8 mouse cellular contexts compared by ENCODE assay signal in the genomic region with DNA sequence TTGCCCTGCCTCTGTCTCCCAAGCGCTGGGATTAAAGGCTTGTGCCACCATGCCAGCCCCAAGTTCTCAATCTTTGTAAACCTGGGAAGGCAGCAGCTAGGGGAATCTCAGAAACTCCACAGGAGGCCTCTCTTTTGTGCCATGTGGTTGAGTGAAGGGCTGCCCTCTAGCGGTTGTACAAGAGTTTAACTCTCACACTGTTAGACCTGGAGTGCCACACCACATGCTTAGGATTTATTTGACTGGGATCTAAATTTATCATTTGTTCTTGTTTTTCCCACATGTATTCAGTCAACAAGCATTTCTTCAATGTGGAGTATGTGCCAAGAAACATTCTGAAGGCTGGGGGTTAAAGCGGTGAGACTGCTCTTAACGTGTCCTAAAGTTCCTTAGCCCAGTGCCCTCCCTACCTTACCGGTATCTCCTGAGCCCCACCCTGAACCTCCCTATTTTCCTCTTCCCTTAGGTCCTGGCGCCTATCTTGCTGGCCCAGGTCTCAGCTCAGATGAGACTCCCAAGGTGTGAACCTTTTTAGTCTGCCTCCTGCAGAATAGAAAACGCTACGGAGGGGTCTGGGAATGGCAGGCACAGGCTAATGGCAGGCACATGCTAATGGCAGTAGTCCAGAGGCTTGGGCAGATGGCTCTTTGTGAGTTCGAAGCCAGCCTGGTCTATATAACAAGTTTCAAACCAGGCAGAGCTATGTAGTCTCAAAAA. TPM values are rescaled to one million over a fixed set of nuclear protein-coding genes. Genes with fewer than 3 reads are reported as not detected.
DNase-seq lines count a peak whose midpoint lies in the region; ATAC-seq and TF ChIP-seq lines count a peak whose summit lies in the region.

No protein-coding gene starts in this region.

- peaks cover 31% of the 10 kb centered on the region for H3K4me1 ChIP-seq in neural tube, embryonic 15.5 days
- H3K4me1 ChIP-seq in forebrain, embryonic 11.5 days (replicated peaks; ENCODE audit: control insufficient read depth, insufficient read depth, low read length), result peaks cover 10% of the 10 kb centered on the region; the same call in 1 of the 2 replicates
- H3K4me1 ChIP-seq in intestine, postnatal 0 days (replicated peaks; ENCODE audit: control insufficient read depth, insufficient read depth, low read length), result 0 out of 2 replicates have a peak, but pooled peaks cover 4% of the 10 kb centered on the region
- H3K4me1 ChIP-seq in limb, embryonic 12.5 days (replicated peaks), result peaks cover 27% of the 10 kb centered on the region
- peaks cover 12% of the 10 kb centered on the region for H3K4me1 ChIP-seq in neural tube, embryonic 11.5 days (ENCODE audit: control insufficient read depth, insufficient read depth, low read length)

- no peak overlapping the region for H3K9ac ChIP-seq in neural tube, embryonic 15.5 days (replicated peaks)
- H3K9ac ChIP-seq in forebrain, embryonic 11.5 days (ENCODE audit: low read length), result no peak overlapping the region
- no peak overlapping the region for H3K9ac ChIP-seq in intestine, postnatal 0 days (ENCODE audit: low read depth, low read length)
- H3K9ac ChIP-seq in limb, embryonic 12.5 days (replicated peaks), result no peak overlapping the region
- H3K9ac ChIP-seq in neural tube, embryonic 11.5 days (ENCODE audit: low read length), result no peak overlapping the region

- TF ChIP-seq CTCF in brain, embryonic 14.5 days (IDR thresholded peaks at IDR 0.05; ENCODE audit: borderline replicate concordance, extremely low read depth, insufficient read depth, insufficient read length), result peak; percentile 82
- TF ChIP-seq CTCF in intestine, postnatal 0 days (IDR thresholded peaks at IDR 0.05; ENCODE audit: low read depth), result peak; percentile 88

- H3K9me3 ChIP-seq in neural tube, embryonic 15.5 days (replicated peaks), result no peaks in the 10 kb centered on the region
- H3K9me3 ChIP-seq in forebrain, embryonic 11.5 days (ENCODE audit: control insufficient read depth, low read length), result no peaks in the 10 kb centered on the region
- H3K9me3 ChIP-seq in intestine, postnatal 0 days (ENCODE audit: control insufficient read depth), result no peaks in the 10 kb centered on the region
- H3K9me3 ChIP-seq in limb, embryonic 12.5 days, result no peaks in the 10 kb centered on the region
- H3K9me3 ChIP-seq in neural tube, embryonic 11.5 days (ENCODE audit: control insufficient read depth, low read length), result no peaks in the 10 kb centered on the region

- no peak overlapping the region for H3K27ac ChIP-seq in neural tube, embryonic 15.5 days (replicated peaks)
- H3K27ac ChIP-seq in forebrain, embryonic 11.5 days (ENCODE audit: low read depth, low read length), result no peak overlapping the region
- peak overlapping the region; percentile 98; the same call in 1 of the 2 replicates for H3K27ac ChIP-seq in intestine, postnatal 0 days (ENCODE audit: low read depth, low read length)
- H3K27ac ChIP-seq in limb, embryonic 12.5 days, result 0 out of 2 replicates have a peak overlapping the region, but pooled peaks have one; percentile 12
- H3K27ac ChIP-seq in neural tube, embryonic 11.5 days (ENCODE audit: low read depth, low read length), result 0 out of 2 replicates have a peak overlapping the region, but pooled peaks have one; percentile 6

- ATAC-seq in neural tube, embryonic 15.5 days (ENCODE audit: low FRiP score), result no peak
- ATAC-seq in forebrain, embryonic 11.5 days (replicated peaks; ENCODE audit: low FRiP score), result no peak
- ATAC-seq in intestine, postnatal 0 days, result no peak
- ATAC-seq in limb, embryonic 12.5 days (ENCODE audit: insufficient number of reproducible peaks, insufficient read depth, low FRiP score, low TSS enrichment, low read depth), result 0 out of 2 replicates have a peak, but pooled peaks have one; percentile 34
- ATAC-seq in neural tube, embryonic 11.5 days (ENCODE audit: insufficient read depth, low FRiP score, low TSS enrichment), result no peak

- 65% methylated on average over 9 of the region's 9 CpGs for WGBS in neural tube, embryonic 15.5 days
- 67% methylated on average over 9 of the region's 9 CpGs for WGBS in forebrain, embryonic 11.5 days
- WGBS in intestine, postnatal 0 days, result 51% methylated on average over 9 of the region's 9 CpGs
- WGBS in limb, embryonic 12.5 days, result 51% methylated on average over 9 of the region's 9 CpGs
- WGBS in neural tube, embryonic 11.5 days, result 59% methylated on average over 9 of the region's 9 CpGs

- no peaks in the 10 kb centered on the region for H3K27me3 ChIP-seq in neural tube, embryonic 15.5 days (replicated peaks)
- H3K27me3 ChIP-seq in forebrain, embryonic 11.5 days (ENCODE audit: control insufficient read depth, insufficient read depth, low read length), result peaks cover 2% of the 10 kb centered on the region; the same call in 1 of the 2 replicates
- no peaks in the 10 kb centered on the region for H3K27me3 ChIP-seq in intestine, postnatal 0 days (replicated peaks; ENCODE audit: control insufficient read depth, insufficient read depth, low read length)
- H3K27me3 ChIP-seq in limb, embryonic 12.5 days, result no peaks in the 10 kb centered on the region
- no peaks in the 10 kb centered on the region for H3K27me3 ChIP-seq in neural tube, embryonic 11.5 days (ENCODE audit: control insufficient read depth, insufficient read depth, low read length)

- no peaks in the 10 kb centered on the region for H3K36me3 ChIP-seq in neural tube, embryonic 15.5 days
- no peaks in the 10 kb centered on the region for H3K36me3 ChIP-seq in forebrain, embryonic 11.5 days (ENCODE audit: control insufficient read depth, insufficient read depth, low read length)
- no peaks in the 10 kb centered on the region; the same call in 1 of the 2 replicates for H3K36me3 ChIP-seq in intestine, postnatal 0 days (ENCODE audit: control insufficient read depth, insufficient read depth)
- H3K36me3 ChIP-seq in limb, embryonic 12.5 days, result no peaks in the 10 kb centered on the region
- H3K36me3 ChIP-seq in neural tube, embryonic 11.5 days (ENCODE audit: control insufficient read depth, insufficient read depth, low read length), result no peaks in the 10 kb centered on the region

- H3K4me3 ChIP-seq in neural tube, embryonic 15.5 days (replicated peaks), result no peak overlapping the region
- H3K4me3 ChIP-seq in forebrain, embryonic 11.5 days (ENCODE audit: low read depth, low read length), result no peak overlapping the region
- no peak overlapping the region for H3K4me3 ChIP-seq in intestine, postnatal 0 days (ENCODE audit: low read depth, low read length)
- no peak overlapping the region for H3K4me3 ChIP-seq in limb, embryonic 12.5 days (replicated peaks)
- no peak overlapping the region for H3K4me3 ChIP-seq in neural tube, embryonic 11.5 days (ENCODE audit: low read depth, low read length)

- H3K4me2 ChIP-seq in neural tube, embryonic 15.5 days, result no peak overlapping the region
- H3K4me2 ChIP-seq in forebrain, embryonic 11.5 days (ENCODE audit: low read depth, low read length, severe bottlenecking), result no peak overlapping the region
- H3K4me2 ChIP-seq in intestine, postnatal 0 days (replicated peaks; ENCODE audit: low read depth), result no peak overlapping the region
- no peak overlapping the region for H3K4me2 ChIP-seq in limb, embryonic 12.5 days
- H3K4me2 ChIP-seq in neural tube, embryonic 11.5 days (ENCODE audit: low read depth), result no peak overlapping the region

- no peak for TF ChIP-seq POLR2A in brain, embryonic 14.5 days (IDR thresholded peaks at IDR 0.05; ENCODE audit: borderline replicate concordance, extremely low read depth, insufficient read depth, insufficient read length, poor library complexity, severe bottlenecking)

- DNase-seq in neural tube, embryonic 10.5 days (ENCODE audit: extremely low spot score, low spot score), result peak; percentile 64
- DNase-seq in brain, embryonic 14.5 days (ENCODE audit: low read depth), result peak; percentile 91
- peak; percentile 77 for DNase-seq in forebrain, embryonic 11.5 days (ENCODE audit: low spot score)
- DNase-seq in neural tube, embryonic 11.5 days (ENCODE audit: low spot score), result peak; percentile 70
- peak; percentile 31 to 56 for DNase-seq in thymus, adult 18-20 months

RNA-seq across cellular contexts. Expression of a gene that starts 1.1 kb away (rescaled TPM):
- 14.1 and 14.2 TPM in 2 replicates for polyA plus RNA-seq in neural tube, embryonic 15.5 days (2015; fragmentation: Nextera tagmentation; extraction: Ambion mirVana)
- 21.2 and 23.6 TPM in 2 replicates for polyA plus RNA-seq in brain, embryonic 14.5 days (2012; rRNA removed)
- 9.6 and 9.8 TPM in 2 replicates for polyA plus RNA-seq in forebrain, embryonic 11.5 days (2014; fragmentation: Nextera tagmentation; extraction: Ambion mirVana)
- 36.8 and 42.5 TPM in 2 replicates for polyA plus RNA-seq in intestine, postnatal 0 days (2015; fragmentation: Nextera tagmentation; extraction: Ambion mirVana)
- polyA plus RNA-seq in limb, embryonic 12.5 days (2016; fragmentation: Nextera tagmentation; extraction: Ambion mirVana), result 14.3 and 14.6 TPM in 2 replicates
- polyA plus RNA-seq in neural tube, embryonic 11.5 days (2014; fragmentation: Nextera tagmentation; extraction: Ambion mirVana), result 8.5 and 8.7 TPM in 2 replicates

RNA-seq across cellular contexts. Expression of a gene that starts 24.1 kb away (rescaled TPM):
- 81.4 and 89.2 TPM in 2 replicates for polyA plus RNA-seq in neural tube, embryonic 15.5 days (2015; fragmentation: Nextera tagmentation; extraction: Ambion mirVana)
- polyA plus RNA-seq in brain, embryonic 14.5 days (2012; rRNA removed), result 81.7 and 102 TPM in 2 replicates
- polyA plus RNA-seq in forebrain, embryonic 11.5 days (2014; fragmentation: Nextera tagmentation; extraction: Ambion mirVana), result 78.0 and 92.4 TPM in 2 replicates
- polyA plus RNA-seq in intestine, postnatal 0 days (2015; fragmentation: Nextera tagmentation; extraction: Ambion mirVana), result 7.6 and 8.6 TPM in 2 replicates
- 85.5 and 87.7 TPM in 2 replicates for polyA plus RNA-seq in limb, embryonic 12.5 days (2016; fragmentation: Nextera tagmentation; extraction: Ambion mirVana)
- 70.3 and 74.1 TPM in 2 replicates for polyA plus RNA-seq in neural tube, embryonic 11.5 days (2014; fragmentation: Nextera tagmentation; extraction: Ambion mirVana)

RNA-seq across cellular contexts. Expression of a gene that starts 33.1 kb away (rescaled TPM):
- 0.68 TPM in 1 of 2 replicates, not detected in the other for polyA plus RNA-seq in neural tube, embryonic 15.5 days (2015; fragmentation: Nextera tagmentation; extraction: Ambion mirVana)
- 0.16 and 0.59 TPM in 2 replicates for polyA plus RNA-seq in brain, embryonic 14.5 days (2012; rRNA removed)
- polyA plus RNA-seq in forebrain, embryonic 11.5 days (2014; fragmentation: Nextera tagmentation; extraction: Ambion mirVana), result not detected in 2 replicates
- polyA plus RNA-seq in intestine, postnatal 0 days (2015; fragmentation: Nextera tagmentation; extraction: Ambion mirVana), result 0.43 TPM in 1 of 2 replicates, not detected in the other
- polyA plus RNA-seq in limb, embryonic 12.5 days (2016; fragmentation: Nextera tagmentation; extraction: Ambion mirVana), result not detected in 2 replicates
- not detected in 2 replicates for polyA plus RNA-seq in neural tube, embryonic 11.5 days (2014; fragmentation: Nextera tagmentation; extraction: Ambion mirVana)

RNA-seq across cellular contexts. Expression of a gene that starts 54.5 kb away (rescaled TPM):
- polyA plus RNA-seq in neural tube, embryonic 15.5 days (2015; fragmentation: Nextera tagmentation; extraction: Ambion mirVana), result 19.6 and 21.0 TPM in 2 replicates
- polyA plus RNA-seq in brain, embryonic 14.5 days (2012; rRNA removed), result 13.9 and 16.0 TPM in 2 replicates
- polyA plus RNA-seq in forebrain, embryonic 11.5 days (2014; fragmentation: Nextera tagmentation; extraction: Ambion mirVana), result 7.3 and 9.3 TPM in 2 replicates
- 3.2 and 4.2 TPM in 2 replicates for polyA plus RNA-seq in intestine, postnatal 0 days (2015; fragmentation: Nextera tagmentation; extraction: Ambion mirVana)
- polyA plus RNA-seq in limb, embryonic 12.5 days (2016; fragmentation: Nextera tagmentation; extraction: Ambion mirVana), result 14.1 and 15.9 TPM in 2 replicates
- 9.0 and 9.9 TPM in 2 replicates for polyA plus RNA-seq in neural tube, embryonic 11.5 days (2014; fragmentation: Nextera tagmentation; extraction: Ambion mirVana)

Comparison
In these comparisons a context has a peak if more than half of its experiments do, and no peak if none do; other contexts are left out.
1. H3K27ac ChIP-seq: peak in intestine, postnatal 0 days (single experiment), limb, embryonic 12.5 days (single experiment) and neural tube, embryonic 11.5 days (single experiment); none in neural tube, embryonic 15.5 days (single experiment) and forebrain, embryonic 11.5 days (single experiment).
2. Peak in every context shown above with its lines, with median percentiles within 50 percentile points of each other: DNase-seq.